Mouse (Mus musculus) CH12.LX (cell line): ENCODE results near the gene Hmgcs1. TPM values are rescaled to one million over a fixed set of nuclear protein-coding genes. Genes with fewer than 3 reads are reported as not detected.
"Not testable (repeated sequence)": the region's sequence is repeated elsewhere in the genome, so short reads cannot be mapped to it uniquely, and the experiment has no call there.

Experiments
- DNase-seq: peaks from one replicate; pipeline ENCODE4 v3.0.0-alpha.2; 2013; ENCODE audit errors: extremely low read depth
- H3K27ac ChIP-seq: 2 replicates; pipeline ENCODE4 v1.5.1; 2012; ENCODE audit warnings: low read depth, mild to moderate bottlenecking, control low read depth, moderate library complexity; ENCODE audit not compliant: insufficient read depth
- H3K27me3 ChIP-seq: replicated peaks from 2 replicates; pipeline ENCODE3; 2012; ENCODE audit warnings: inconsistent platforms
- H3K36me3 ChIP-seq, 2 experiments: replicated peaks in 1 of 2; 2 replicates each; pipeline versions ENCODE3 to v1.6.1; 2012; ENCODE audit warnings: inconsistent platforms in 1 of 2, low read length in 1 of 2, mild to moderate bottlenecking in 1 of 2, mixed read lengths in 1 of 2, moderate library complexity in 1 of 2; ENCODE audit not compliant: control insufficient read depth in 1 of 2, insufficient read depth in 1 of 2
- H3K4me1 ChIP-seq, 2 experiments: 2 replicates each; pipeline ENCODE4 v1.6.1; 2012; ENCODE audit warnings: inconsistent platforms in 1 of 2, moderate library complexity in 1 of 2; ENCODE audit not compliant: insufficient read depth in 2 of 2, control insufficient read depth in 1 of 2
- H3K4me2 ChIP-seq: 2 replicates; pipeline ENCODE4 v1.6.1; 2012; ENCODE audit warnings: low read depth, mild to moderate bottlenecking, control low read depth; ENCODE audit not compliant: poor library complexity, insufficient read depth, severe bottlenecking
- H3K4me3 ChIP-seq, 3 experiments: fragments of 150-350 bp in 1 of 3; sonication (generic) in 1 of 3; replicated peaks in 1 of 3; 2 replicates each; pipeline versions ENCODE3 to v1.5.1; 2011 to 2012; ENCODE audit warnings: low read depth in 2 of 3, low read length in 2 of 3, mild to moderate bottlenecking in 2 of 3, moderate library complexity in 2 of 3, control low read depth in 1 of 3, improper control_type of control experiment in 1 of 3, inconsistent platforms in 1 of 3, mixed read lengths in 1 of 3; ENCODE audit not compliant: poor library complexity in 1 of 3
- H3K79me2 ChIP-seq: replicated peaks from 2 replicates; pipeline ENCODE4 v1.6.1; 2012; ENCODE audit warnings: mild to moderate bottlenecking, moderate library complexity; ENCODE audit not compliant: control insufficient read depth, poor library complexity, insufficient read depth, severe bottlenecking; ENCODE audit errors: extremely low read depth
- H3K9ac ChIP-seq: 2 replicates; pipeline ENCODE4 v1.6.1; 2012; ENCODE audit warnings: low read depth, mild to moderate bottlenecking, control low read depth, moderate library complexity; ENCODE audit not compliant: insufficient read depth
- H3K9me3 ChIP-seq: replicated peaks from 2 replicates; pipeline ENCODE3; 2012; ENCODE audit warnings: low read length, inconsistent platforms, mixed read lengths
- CHD1 ChIP-seq: IDR thresholded peaks from 2 replicates; pipeline ENCODE4 v1.6.1; 2012; ENCODE audit warnings: low read depth, low read length, improper control_type of control experiment, inconsistent platforms
- CTCF ChIP-seq, 2 experiments: IDR thresholded peaks in 1 of 2; conservative IDR thresholded peaks in 1 of 2; 2 replicates each; pipeline ENCODE4 v1.5.1; 2011 to 2012; ENCODE audit warnings: low read depth in 2 of 2, low read length in 2 of 2, improper control_type of control experiment in 1 of 2, inconsistent platforms in 1 of 2, mild to moderate bottlenecking in 1 of 2, moderate library complexity in 1 of 2
- E2F4 ChIP-seq: IDR thresholded peaks from 2 replicates; pipeline ENCODE4 v1.6.1; 2011; ENCODE audit warnings: low read depth, low read length, improper control_type of control experiment; ENCODE audit not compliant: insufficient replicate concordance
- IRF4 ChIP-seq: IDR thresholded peaks from 2 replicates; pipeline ENCODE4 v1.6.1; 2014; ENCODE audit warnings: low read depth, mild to moderate bottlenecking, inconsistent platforms, low read length, improper control_type of control experiment
- JUND ChIP-seq: conservative IDR thresholded peaks from 2 replicates; pipeline ENCODE4 v1.6.1; 2011; ENCODE audit warnings: low read depth, low read length, improper control_type of control experiment
- NRF1 ChIP-seq: IDR thresholded peaks from 2 replicates; pipeline ENCODE4 v1.6.1; 2014; ENCODE audit warnings: low read depth, mild to moderate bottlenecking, inconsistent platforms, low read length, improper control_type of control experiment, moderate library complexity
- PAX5 ChIP-seq: IDR thresholded peaks from 2 replicates; pipeline ENCODE4 v1.6.1; 2012; ENCODE audit warnings: low read length, inconsistent platforms, mixed read lengths
- RCOR1 ChIP-seq: conservative IDR thresholded peaks from 2 replicates; pipeline ENCODE4 v1.6.1; 2012; ENCODE audit warnings: low read depth, mild to moderate bottlenecking, inconsistent platforms, low read length, improper control_type of control experiment
- SMC3 ChIP-seq: IDR thresholded peaks from 2 replicates; pipeline ENCODE4 v1.6.1; 2011; ENCODE audit warnings: low read depth, low read length, improper control_type of control experiment
- dilution Hi-C: fragments of 300-500 bp; cut with MboI; formaldehyde crosslinking; loops from 2 replicates; pipeline ENCODE4 v1.14.3; 2020; ENCODE audit warnings: low sequenced_read_pairs; ENCODE audit not compliant: extremely low pct_unique_long_range_greater_than_20kb, extremely low pct_ligation_motif_present
- in situ Hi-C: fragments of 300-500 bp; cut with MboI; formaldehyde crosslinking; loops from 3 replicates; pipeline ENCODE4 v1.14.3; 2019; ENCODE audit warnings: low sequenced_read_pairs, low pct_ligation_motif_present, low pct_unique_long_range_greater_than_20kb, mixed read lengths
- polyA plus RNA-seq: library from polyadenylated mRNA; unstranded; fragments of >175 nt; gene quantifications from 2 replicates; pipeline ENCODE4 v1.2.1, GENCODE M21; 2012; ENCODE audit warnings: low read depth; ENCODE audit not compliant: insufficient read length
- total RNA-seq, 2 experiments: library from RNA; depleted of rRNA; stranded (reverse); fragments of 300-350 nt in 1 of 2; fragments of >200 nt in 1 of 2; gene quantifications; 2 replicates each; pipeline ENCODE4 v1.2.3; 2012 to 2014

Hmgcs1 gene
- total and polyA plus RNA-seq, 3 experiments = 57.6 to 225 (median 119) TPM

DNA sequence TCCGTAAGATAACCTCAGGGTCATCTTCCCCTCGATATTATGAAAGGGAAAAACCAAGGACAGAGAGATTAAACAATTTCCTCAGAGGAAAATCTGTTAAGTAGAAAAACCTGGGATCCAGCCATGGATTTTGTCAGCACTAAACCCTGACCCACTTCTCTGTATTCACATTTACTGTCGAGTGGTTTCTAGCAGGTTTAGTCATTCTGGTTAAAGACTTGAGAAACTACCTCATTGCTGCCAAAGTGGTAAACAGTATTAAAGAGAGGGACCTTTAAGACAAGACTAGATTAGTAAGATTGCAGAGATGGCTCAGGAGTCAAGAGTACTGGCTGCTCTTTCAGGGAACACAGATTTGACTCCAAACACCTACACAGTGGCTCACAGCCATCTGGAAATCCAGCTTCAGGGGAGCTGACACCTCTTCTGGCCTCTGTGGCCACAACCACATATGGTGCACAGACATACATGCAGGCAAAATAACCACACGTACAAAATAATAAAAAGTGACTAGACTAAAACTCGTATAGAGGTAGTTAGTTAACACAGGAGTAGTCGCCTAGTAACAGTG, 33.2 kb upstream of the Hmgcs1 start:
- Histone ChIP-seq H3K4me2 (no peak overlapping the region), H3K27ac (no peak overlapping the region), H3K4me3 (no peak overlapping the region), H3K27me3 (no peaks in the 10 kb centered on the region), H3K79me2 (no peaks in the 10 kb centered on the region), H3K36me3 (no peaks in the 10 kb centered on the region), H3K9me3 (no peaks in the 10 kb centered on the region), H3K9ac (no peak overlapping the region), H3K4me1 (no peaks in the 10 kb centered on the region)
- DNase-seq = no peak
- TF ChIP-seq NRF1 = no peak
- no peak for TF ChIP-seq PAX5
- no peak for TF ChIP-seq SMC3
- no peak for TF ChIP-seq JUND
- no peak for TF ChIP-seq E2F4
- TF ChIP-seq RCOR1 = no peak
- TF ChIP-seq CHD1 = no peak
- TF ChIP-seq IRF4 = no peak
- in situ Hi-C loops = no loop called here
- dilution Hi-C loops = no loop called here

DNA sequence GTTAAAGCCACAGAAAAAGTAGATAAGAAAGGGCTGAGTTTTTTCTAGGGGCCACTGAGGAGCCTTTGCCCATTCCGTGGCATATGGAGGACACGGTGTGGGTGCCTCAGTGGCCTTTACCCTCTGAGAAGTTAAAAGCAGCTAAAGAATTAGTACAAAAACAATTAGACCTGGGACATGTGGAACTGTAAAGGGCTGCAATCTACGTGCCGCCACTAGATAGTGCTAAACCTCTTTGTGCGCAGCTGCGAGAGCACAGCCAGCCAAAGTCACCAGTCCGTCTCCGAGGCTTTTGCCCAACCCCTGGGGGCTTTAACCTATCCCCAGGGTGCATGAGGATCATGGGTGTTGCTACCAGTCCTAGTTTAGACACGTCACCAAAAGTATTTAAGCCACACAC, 28.8 kb upstream of the Hmgcs1 start:
- H3K4me2 ChIP-seq, H3K9me3 ChIP-seq, H3K4me1 ChIP-seq, dilution Hi-C loops, H3K4me3 ChIP-seq, H3K27ac ChIP-seq, in situ Hi-C loops, H3K27me3 ChIP-seq, H3K79me2 ChIP-seq, H3K36me3 ChIP-seq, DNase-seq, H3K9ac ChIP-seq: not testable (repeated sequence)

DNA sequence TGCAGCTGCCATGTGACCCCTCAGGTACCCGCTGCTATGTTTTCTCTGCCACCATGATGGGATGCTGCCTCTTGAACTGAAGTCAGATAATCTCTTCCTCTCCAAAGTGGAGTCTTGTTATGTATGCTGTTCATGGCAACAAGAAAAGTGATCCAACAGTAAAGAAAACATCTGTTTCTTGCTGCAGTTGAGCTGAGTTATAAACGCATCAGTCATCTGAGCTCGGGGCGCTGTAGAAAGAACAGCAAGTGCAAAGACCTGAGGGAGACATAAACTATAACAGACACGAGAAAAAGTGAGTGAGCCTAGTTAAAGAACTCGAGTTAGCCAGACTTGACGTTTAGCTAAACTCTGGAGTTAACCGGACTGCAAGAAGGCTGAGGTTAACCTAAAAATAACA, 11.4 kb upstream of the Hmgcs1 start:
- Histone ChIP-seq H3K27me3 (no peaks in the 10 kb centered on the region), H3K4me2 (no peak overlapping the region), H3K9ac (no peak overlapping the region), H3K9me3 (no peaks in the 10 kb centered on the region), H3K27ac (no peak overlapping the region)
- in situ Hi-C loops = no loop called here
- DNase-seq = no peak
- no peak for TF ChIP-seq CTCF (conservative IDR thresholded peaks at IDR 0.05 in 1 of 2, IDR thresholded peaks at IDR 0.05 in 1 of 2; ENCODE audit: low read depth in 2 of 2, low read length in 2 of 2)
- no peak for TF ChIP-seq E2F4
- TF ChIP-seq, all 38 proteins: peak for 0
- Histone ChIP-seq H3K36me3 (no peaks in the 10 kb centered on the region), H3K4me1 (peaks cover 2 to 9% of the 10 kb centered on the region in 2 experiments; a peak in 3 of 4 replicates), H3K4me3 (no peak overlapping the region), H3K79me2 (no peaks in the 10 kb centered on the region)
- dilution Hi-C loops = no loop called here
